Mouse (Mus musculus): ENCODE measurements around the gene Oasl1.
"Not testable (repeated sequence)": the region's sequence is repeated elsewhere in the genome, so short reads cannot be mapped to it uniquely, and the experiment has no call there.

Gene Oasl1

DNA sequence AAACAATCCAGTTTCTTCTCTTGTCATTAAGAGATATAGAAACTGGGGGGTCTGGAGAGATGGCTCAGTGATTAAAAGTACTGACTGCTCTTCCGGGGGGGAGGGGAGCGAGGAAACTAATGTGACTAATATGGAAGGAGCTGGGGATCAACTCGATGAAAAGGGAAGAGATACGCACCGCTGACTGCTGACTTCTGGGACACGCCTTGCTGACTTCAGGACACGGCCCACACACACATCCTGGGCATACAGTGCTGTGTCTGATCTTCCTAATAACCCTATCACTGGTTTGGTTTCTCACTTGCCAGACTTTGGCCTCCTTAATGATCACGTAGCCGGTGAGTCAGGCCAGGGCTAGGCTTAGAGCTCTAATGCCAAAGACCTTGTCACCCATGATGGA, 3.7 kb downstream of the Oasl1 start:
- no peak for DNase-seq

DNA sequence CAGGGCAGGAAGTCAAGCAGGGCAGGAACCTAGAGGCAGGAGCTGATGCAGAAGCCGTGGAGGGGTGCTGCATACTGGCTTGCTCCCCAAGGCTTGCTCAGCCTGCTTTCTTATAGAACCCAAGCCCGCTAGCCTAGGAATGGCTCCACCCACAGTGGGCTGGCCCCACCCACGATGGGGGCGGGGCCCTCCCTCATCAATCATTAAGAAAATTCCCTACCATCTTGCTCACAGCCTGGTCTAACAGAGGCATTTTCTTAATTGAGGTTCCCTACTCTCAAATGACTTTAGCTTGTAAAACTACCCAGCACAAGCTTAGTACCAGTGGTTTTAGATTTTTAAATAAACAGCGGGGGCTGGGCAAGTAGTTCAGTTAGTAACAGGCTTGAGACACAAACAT, 8.6 kb downstream of the Oasl1 start:
- no peak for DNase-seq

DNA sequence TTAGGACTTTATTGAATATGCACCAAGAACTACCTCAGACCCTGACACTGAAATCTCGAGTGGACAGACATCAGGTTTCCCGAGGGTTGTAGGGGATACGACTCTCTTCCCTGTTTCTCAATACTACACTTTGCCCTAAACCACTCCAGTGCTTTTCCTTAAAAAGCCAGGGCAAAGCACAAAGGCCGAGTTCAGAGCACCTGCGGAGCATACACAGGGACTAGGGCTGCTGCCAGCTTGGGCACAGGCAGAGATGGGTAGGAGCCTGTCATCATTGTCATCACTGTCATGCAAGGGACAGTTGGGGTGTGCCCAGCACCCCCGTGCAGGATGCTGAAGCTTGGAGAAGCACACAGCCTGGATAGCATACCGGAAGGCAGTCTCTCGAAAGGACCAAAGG, 10.2 kb downstream of the Oasl1 start:
- no peak for DNase-seq

DNA sequence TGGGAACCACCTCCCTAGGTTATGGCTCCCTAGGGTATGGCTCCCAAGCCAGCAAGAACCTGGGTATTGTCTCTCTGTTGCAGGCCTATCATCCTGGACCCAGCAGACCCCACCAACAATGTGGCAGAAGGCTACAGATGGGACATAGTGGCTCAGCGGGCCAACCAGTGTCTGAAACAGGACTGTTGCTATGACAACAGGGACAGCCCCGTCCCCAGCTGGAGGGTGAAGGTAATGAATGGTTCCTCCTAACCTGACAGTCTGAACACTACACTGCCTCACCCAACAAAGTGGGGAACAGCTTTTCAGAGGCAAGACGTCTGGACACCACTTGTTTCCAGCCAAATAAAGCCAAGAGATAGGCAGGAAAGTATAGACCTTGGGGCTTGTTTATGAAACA, 12.8 kb downstream of the Oasl1 start:
- DNase-seq = no peak

DNA sequence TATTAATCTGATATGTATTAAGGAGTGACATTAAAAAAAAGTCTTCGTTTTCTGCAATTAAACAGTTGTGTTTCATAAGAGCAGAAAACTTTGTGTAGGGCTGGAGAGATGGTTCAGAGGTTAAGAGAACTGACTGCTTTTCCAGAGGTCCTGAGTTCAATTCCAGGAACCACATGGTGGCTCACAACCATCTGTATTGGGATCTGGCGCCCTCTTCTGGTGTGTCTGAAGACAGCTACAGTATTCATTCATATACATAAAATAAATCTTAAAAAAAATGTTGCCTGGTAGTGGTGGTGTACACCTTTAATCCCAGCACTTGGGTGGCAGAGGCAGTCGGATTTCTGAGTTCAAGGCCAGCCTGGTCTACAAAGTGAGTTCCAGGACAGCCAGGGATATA, 18.1 kb downstream of the Oasl1 start:
- DNase-seq = not testable (repeated sequence)

DNA sequence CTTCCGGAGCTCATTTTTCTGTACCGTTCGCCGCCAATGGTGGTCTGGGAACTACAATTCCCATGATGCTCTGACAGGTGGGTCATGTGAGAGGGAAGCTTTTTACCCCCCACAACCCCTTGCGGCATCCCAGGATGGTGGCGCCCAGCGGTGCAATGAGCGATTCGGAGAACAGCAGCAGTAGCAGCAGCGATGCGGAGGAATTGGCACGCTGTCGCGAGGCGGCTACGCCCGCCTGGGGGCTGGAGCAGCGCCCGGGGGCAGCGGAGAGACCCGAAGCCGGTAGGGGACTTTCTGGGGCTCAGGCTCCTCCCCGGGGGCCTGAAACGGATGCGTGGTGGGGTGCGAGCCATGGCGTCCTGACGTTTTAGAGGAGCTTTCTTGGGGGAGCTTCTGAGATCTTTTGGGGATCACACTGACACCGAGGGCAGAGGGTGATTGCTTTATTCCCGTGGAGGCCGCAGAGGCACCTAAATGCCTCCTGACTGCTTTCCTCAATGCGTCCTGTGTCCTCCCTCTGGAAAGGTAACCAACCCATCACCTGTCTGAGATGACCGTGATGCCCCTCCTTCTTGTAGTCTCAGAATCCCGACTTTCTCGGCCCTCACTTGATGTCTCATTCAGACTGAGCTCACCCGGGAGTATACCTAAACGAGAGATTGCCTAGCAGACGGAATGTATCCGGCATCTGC, 19.2 kb downstream of the Oasl1 start, which contains the start of gene 2210016L21Rik:
Gene 2210016L21Rik, plus strand, starts transcription at position 85 of the 692 bp plus-strand sequence.
- peak; percentile 89 for DNase-seq

DNA sequence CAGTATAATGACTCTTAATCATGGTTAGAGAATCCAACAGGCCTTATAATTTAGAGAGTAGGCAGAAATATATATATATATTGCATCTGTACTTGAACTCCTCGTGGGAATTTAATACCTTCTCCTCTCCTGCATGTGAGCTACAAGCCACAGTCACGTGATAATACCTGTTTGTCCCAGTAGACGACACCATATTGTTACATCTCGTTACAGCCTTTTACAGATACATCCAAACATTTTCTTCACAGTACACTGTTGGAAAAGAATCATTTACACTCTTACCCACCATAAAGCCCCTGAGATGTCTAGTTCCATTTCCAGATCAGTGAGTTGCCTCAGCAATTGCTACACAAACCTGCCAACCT, 19.7 kb downstream of the Oasl1 start:
- no peak for DNase-seq

DNA sequence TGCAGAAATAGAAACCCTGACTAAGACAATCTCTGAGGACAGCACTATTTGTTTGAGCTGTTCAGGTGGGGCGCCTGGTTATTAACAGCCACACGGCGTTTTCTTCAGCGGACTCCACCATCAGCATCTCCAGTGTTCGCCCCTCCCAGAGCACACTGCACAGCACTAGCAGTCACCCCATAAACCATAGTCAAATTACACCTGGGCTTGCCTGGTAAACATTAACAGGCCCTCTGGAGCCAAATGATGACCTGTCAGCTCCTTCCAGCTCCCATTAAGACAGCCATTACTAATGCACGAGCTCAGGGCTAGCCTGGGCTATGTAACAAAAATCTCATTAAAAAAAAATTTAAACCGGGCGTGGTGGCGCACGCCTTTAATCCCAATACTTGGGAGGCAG, 22.0 kb downstream of the Oasl1 start:
- no peak for DNase-seq

DNA sequence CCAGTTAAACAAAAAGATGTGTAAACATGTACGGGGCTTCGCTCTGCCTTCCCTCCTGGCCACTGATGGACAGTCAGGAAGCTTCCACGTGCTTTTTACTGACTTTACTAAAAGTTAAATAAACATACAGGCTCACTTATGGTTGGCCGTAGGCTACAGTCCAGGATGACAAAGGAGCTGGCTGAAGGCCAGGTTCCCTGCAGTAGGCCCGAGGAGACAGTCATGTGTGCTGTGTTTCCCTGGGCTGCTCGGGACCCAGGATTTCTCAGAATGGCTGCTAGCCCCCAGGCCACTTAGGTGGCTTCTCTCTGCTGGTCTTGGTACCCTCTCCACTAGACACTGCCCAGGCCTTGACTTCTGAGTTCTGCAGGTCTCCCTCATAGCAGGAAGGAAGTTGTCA, 25.9 kb downstream of the Oasl1 start:
- peak; percentile 36 for DNase-seq

DNA sequence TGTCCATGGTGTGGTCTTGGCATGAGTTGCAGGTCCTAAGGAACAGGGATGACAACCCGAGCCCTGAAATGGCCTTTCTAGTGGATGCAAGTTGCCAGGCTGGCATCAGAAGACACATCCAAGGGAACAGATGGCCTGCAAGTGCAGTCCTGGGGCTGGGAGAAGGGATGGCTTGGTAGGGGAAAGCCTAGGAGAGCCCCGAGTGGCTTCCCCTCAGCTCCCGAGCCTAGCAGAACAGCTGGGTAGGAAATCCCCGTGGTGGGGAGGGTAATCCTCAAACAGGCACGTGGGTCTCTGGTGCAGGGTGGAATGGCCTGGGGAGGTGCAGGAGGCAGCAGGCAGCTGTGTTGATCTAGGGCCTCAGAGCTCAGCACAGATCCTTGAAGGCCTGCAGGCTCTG, 26.3 kb downstream of the Oasl1 start:
- no peak for DNase-seq

DNA sequence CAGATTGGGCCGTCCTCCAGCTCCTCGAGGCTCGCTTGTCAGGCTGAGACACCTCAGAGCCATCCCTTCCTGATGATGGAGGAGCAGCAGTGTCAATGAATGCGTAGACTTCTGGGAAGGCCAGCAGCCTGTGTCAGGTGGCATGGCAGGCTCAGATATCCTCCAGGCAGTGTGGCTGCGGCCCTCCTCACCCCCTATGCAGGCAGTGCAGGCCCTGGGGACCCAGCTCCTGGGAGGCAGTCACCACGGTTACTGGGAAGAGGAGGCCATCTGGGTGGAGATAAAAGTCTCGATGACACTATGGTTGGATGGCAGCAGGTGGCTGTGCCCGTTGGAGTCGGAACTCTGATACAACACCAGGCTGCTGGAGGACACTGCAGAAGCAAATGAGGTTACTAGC, 26.8 kb downstream of the Oasl1 start:
- no peak for DNase-seq

DNA sequence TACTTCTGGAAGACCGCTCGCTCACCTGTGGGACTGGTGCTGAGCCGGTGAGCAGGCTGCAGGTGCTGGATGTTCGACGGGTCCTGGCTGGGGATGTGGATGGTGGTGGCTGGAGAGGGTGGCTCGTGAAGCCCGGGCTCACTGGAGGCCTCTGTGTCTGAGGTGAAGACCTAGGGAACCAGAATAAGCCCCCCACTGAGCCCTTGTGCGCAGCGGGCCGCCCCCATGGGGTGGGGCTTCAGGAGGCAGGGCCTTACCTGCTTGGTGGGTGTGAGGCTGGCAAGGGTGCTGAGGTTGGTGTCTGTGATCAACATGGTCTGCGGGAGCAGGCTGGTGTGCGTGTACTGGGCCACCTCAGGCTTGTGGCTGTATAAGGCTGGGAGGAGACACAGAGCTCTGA, 27.6 kb downstream of the Oasl1 start:
- no peak for DNase-seq

DNA sequence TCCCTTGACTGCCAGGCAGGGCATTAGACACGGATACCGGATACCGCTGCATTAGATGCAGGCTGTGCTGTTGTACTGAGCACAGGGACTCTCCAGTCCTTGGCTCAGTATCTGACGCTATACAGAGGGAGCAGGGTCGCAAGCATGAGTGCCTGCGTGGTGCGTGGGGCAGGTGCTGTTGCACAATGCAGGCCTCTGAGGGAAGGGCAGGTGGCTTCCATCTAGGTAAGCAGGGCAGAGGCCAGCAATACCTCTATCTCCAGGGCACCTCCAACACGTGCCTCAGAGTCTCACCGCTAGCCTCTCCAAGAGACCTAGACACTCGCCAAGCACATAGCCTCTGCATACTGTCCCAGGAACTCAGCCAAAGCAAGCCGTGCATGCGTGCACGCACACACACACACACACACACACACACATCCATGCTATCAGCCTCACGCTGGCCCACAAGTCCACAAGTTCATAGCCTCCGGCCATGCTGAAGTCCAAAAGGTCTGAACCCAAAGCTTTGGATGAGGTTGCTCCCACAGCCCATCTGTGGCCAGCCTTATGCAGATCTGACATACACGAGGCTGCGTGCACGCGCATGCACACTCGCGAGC, 28.3 kb downstream of the Oasl1 start:
- DNase-seq = no peak

DNA sequence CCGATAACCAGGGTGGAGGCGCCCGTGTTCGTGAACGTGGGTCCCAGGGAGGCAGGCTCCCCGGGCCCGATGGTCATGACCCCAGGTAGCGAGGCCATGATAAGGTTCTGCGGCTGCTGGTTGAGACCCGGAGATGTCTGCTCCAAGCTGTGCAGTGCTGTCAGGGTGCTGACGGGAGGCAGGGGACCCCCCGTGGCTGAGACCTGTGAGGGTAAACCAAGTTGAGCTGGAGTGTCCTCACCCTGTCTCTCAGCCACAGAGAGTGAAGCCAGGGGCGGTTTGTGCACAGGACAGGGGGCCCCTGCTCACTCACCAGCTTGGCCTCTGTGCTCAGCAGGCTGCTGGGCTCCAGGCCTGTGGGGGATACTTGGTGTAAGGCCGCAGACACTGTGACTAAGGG, 30.3 kb downstream of the Oasl1 start:
- DNase-seq = no peak

DNA sequence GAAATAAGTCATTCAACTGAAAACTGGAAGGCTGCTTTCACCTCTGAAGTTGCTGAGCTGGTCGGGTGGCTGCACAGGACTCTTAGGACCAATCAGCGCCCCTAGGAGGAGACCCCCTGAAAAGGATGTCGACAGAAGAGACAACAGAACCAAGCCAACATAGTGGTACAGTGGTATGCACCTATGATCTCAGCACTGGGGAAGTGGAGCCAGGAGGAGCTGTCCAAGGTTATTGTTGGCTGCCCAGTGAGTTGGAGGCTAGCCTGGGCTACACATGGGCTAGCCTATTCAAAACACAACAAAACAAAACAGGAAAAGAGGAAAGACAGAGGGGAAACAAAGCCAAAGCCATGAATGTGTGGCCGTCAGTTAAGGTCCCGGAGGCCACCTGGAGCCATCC, 35.0 kb downstream of the Oasl1 start:
- no peak for DNase-seq

DNA sequence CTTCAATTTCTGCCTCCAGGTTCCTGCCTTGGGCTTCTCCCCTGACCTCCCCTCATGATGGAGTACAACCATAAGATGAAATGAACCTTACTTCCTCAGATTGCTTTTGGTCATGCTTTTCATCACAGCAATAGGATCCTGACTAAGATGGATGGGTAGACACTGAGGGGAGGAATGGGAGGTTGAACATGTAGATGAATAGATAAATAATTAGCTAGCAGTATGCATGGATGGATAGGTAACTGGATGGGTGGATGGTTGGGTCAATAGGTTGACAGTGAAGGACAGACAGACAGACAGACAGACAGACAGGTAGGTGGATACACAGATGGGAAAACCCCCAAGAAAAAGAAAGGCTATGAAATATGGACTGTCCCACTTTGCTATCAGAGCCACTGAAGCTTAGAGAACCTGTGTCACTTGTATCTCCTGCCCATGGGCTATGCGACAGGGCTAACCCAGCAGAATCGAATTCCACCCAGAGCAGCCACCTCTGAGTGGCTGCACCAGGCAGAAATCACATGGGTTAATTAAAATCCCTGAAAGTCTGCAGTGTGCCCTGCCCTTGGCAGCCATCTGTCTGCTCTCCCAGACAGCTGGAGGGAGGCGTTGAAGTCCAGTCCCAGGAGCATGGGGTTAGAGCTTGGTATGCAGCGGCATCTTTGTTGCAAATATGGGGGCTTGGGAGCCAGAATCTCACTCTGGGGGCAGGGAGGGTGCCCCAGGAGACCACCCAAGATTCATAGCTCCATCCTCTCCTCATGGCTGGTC, 38.7 kb downstream of the Oasl1 start:
- DNase-seq = no peak

DNA sequence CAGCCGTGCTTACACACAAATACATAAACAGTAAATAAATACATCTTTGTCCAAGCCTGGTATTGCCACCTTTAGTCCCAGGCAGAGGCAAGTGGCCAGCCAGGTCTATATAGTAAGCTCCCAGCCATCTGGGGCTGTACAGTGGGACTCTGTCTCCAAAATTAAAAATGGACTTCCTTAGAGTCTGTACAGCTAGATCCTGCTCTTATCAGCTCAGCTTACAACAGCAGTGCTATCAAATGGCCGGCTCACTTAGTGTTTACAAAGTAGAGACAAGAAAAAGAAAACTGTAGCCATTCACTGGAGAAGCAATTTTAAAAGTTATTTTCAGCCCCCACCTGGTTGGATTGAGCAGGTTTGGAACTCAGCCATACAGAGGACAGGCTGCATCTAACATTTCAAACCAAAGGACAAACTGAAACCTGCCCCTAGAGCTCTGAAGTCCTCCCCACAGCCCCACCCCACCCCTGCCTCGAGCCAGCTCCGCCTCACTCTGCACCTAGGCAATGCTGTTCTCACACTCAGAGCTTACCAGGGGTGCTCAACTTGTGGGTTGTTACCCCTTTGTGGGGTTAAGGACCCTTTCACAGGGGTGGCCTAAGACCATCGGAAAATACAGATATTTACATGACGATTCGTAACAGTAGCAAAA, 41.4 kb downstream of the Oasl1 start:
- DNase-seq = peak; percentile 45

DNA sequence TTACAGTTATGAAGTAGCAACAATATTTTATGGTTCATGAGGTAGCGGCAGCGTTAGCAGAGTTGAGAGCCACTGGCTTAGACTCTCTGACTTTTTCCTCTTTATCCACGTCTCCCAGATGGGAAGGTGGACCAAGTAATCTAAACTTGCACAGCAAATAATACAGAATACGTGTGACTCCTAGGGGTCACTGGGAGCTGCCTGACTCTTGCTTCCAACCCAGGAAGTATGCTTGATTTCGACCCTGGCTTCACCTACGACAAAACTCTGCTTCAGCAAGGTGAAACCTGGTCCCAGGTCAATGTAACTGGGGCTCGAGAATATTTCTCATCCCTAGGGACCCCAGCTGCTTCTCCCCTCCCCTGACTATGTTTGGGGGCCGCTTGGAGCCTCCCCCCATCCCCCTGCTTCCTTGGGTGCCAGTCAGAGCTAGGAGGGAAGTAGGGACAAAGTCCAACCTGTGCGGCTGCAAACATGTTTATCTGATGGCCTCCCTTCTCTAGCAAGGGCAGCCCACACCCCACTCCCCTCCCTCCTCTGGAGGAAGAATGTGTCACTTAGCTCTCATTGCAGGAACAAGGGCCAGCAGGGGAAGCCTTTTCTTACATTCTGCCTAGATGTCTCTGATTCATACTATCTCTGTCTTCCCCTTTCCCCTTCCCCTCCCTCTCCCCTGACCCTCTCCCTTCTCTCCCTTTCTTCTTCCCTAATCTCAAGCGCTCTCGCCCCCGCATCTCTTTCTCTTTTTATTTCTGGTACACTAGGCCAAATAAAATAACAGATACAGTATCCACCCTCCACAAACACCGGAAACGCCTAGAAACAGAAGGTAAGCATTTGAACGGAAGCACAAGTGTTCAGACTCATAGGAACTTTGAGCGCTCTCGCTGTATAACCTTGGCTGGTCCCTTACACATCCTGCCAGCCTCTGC, 42.2 kb downstream of the Oasl1 start:
- no peak for DNase-seq

DNA sequence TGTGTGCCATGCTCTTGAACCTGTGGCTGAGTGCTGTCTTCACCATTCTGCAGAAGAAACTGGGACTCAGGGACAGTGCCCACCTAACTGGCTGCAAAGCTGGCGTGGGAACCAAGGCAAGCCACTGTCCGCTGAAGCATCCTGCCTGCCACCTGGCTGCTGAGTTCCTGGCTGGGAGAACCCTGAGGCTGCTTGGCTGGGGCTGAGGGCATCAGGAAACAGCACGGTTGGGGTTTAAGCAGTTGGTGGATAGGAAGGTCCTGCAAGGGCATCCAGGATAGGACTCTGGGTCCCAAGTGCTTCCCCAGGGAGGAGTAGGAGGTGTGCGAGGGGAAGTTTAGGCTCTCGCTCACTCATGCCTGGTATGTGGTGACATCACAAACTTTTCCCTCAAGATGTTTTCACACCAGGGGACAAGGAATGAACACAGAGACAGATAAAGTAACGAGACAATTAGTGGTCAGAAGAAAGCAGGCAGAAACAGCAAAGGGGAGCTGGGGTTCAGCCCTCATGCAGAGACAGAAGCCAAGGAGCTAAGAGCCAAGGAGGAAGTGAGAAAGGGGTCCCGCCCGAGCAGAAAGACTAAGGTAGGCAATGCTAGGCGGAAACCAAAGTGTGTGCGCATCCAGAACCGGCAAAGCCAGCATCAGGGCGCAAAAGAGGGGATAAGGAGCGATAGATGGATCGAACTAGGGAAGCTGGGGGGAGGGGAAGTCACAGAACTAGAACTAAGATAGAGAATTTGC, 44.7 kb downstream of the Oasl1 start:
- DNase-seq = no peak

DNA sequence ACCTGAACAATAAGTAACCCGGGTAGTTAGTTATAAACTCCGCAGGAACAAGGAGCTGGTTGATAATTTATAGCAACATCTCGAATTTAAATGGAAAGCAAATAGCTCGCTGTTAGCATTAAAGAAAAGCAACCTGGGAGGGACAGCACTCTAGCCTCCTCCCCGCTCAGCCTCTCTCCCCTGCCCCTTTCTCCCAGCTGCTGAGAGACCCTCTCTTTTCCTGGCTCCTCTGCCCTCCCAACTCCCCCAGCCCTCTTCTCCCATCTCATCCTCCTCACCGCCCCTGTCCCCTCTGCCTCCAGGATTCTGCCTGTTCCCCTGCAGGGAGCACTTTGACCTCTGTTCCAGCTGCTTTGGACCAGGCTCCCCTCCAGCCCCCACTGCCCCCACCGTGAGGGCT, 45.6 kb downstream of the Oasl1 start:
- no peak for DNase-seq

DNA sequence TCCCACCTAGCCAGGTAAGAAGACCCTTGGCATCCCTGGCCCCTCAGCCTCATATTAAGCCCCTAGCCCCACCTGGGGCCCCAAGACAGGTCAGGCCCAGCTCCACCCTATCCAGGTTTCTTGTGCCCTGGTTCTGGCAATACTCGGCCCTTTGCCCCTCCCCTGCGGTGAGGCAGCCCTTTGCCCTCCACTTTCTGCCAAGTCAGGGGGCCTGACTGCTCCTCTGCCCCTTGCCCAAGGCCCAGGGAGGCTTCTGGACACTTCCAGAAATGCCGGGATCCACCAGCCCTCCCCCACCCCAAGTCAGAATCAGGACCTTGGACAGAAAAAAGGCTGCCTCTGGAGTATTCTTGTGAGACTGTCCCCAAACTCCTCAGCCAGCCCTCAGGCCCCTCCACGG, 46.0 kb downstream of the Oasl1 start:
- no peak for DNase-seq

All from liver (tissue).